Mouse (Mus musculus) layer of hippocampus, postnatal 36 days (tissue): ENCODE data around the gene Olfr1406. TPM values are rescaled to one million over a fixed set of nuclear protein-coding genes. Genes with fewer than 3 reads are reported as not detected.
"Not testable (repeated sequence)": the region's sequence is repeated elsewhere in the genome, so short reads cannot be mapped to it uniquely, and the experiment has no call there.

ENCODE experiments used
- DNase-seq, 2 experiments: peaks; one replicate each; pipeline ENCODE4 v3.0.0; 2022
- total RNA-seq, 2 experiments: library from RNA; stranded (reverse); gene quantifications; 2 replicates each; pipeline ENCODE4 v1.2.3; 2021

The Olfr1406 gene
- total RNA-seq: not detected

GRCm38 (mm10) chr1:173190540-173190939 lies at the start of gene Olfr1406:
Gene Olfr1406, minus strand, starts transcription at chr1:173190640.
- no peak for DNase-seq

GRCm38 (mm10) chr1:173237004-173237403 lies 46.6 kb upstream of the Olfr1406 start:
- DNase-seq: not testable (repeated sequence)

GRCm38 (mm10) chr1:173227081-173227480 lies 36.6 kb upstream of the Olfr1406 start, which contains the start of gene Fcer1a:
Gene Fcer1a, minus strand, starts transcription at chr1:173227214.
- no peak for DNase-seq

GRCm38 (mm10) chr1:173216481-173216880 lies 26.0 kb upstream of the Olfr1406 start:
- DNase-seq: no peak

- DNase-seq: no peak
Measured at GRCm38 (mm10) chr1:173212092-173212491, 21.7 kb upstream of the Olfr1406 start, which contains the start of gene Olfr1404. Gene Olfr1404, plus strand, starts transcription at chr1:173212392.

- DNase-seq: no peak
Measured at GRCm38 (mm10) chr1:173197508-173197907, 7.1 kb upstream of the Olfr1406 start, which contains the start of gene Olfr218. Gene Olfr218, plus strand, starts transcription at chr1:173197808.

- no peak for DNase-seq
Measured at GRCm38 (mm10) chr1:173196359-173196758, 5.9 kb upstream of the Olfr1406 start.

GRCm38 (mm10) chr1:173192059-173192458 lies 1.6 kb upstream of the Olfr1406 start:
- DNase-seq: no peak

- no peak for DNase-seq
Measured at GRCm38 (mm10) chr1:173174154-173174842, 16.1 kb downstream of the Olfr1406 start.

- no peak for DNase-seq
Measured at GRCm38 (mm10) chr1:173137274-173137673, 53.2 kb downstream of the Olfr1406 start, which contains the start of gene Olfr1408. Gene Olfr1408, minus strand, starts transcription at chr1:173137374.

Other genes starting within 250 kb of the Olfr1406 start
- not detected for gene Olfr16, start 240.2 kb downstream of the Olfr1406 start, total RNA-seq
- not detected for gene Olfr1408, start 53.3 kb downstream of the Olfr1406 start, total RNA-seq
- not detected for gene Olfr218, start 7.2 kb upstream of the Olfr1406 start, total RNA-seq
- not detected for gene Olfr1404, start 21.8 kb upstream of the Olfr1406 start, total RNA-seq
- gene Fcer1a, start 36.6 kb upstream of the Olfr1406 start, total RNA-seq: not detected
- gene Olfr418, start 75.4 kb upstream of the Olfr1406 start, total RNA-seq: not detected
- gene Mptx2, start 87.1 kb upstream of the Olfr1406 start, total RNA-seq: not detected
- 10 to 100 TPM; 73.7 to 76.2 TPM for gene Ackr1, start 143.1 kb upstream of the Olfr1406 start, total RNA-seq
- 1 to 10 TPM; 2.9 to 3.7 TPM for gene Aim2, start 160.2 kb upstream of the Olfr1406 start, total RNA-seq
- gene Cadm3, start 177.1 kb upstream of the Olfr1406 start, total RNA-seq: 100 to 1,000 TPM; 366 to 384 TPM